Mouse (Mus musculus): Measurements from ENCODE around the gene Bglap.
"Not testable (repeated sequence)": the region's sequence is repeated elsewhere in the genome, so short reads cannot be mapped to it uniquely, and the experiment has no call there.

Bglap gene

DNA sequence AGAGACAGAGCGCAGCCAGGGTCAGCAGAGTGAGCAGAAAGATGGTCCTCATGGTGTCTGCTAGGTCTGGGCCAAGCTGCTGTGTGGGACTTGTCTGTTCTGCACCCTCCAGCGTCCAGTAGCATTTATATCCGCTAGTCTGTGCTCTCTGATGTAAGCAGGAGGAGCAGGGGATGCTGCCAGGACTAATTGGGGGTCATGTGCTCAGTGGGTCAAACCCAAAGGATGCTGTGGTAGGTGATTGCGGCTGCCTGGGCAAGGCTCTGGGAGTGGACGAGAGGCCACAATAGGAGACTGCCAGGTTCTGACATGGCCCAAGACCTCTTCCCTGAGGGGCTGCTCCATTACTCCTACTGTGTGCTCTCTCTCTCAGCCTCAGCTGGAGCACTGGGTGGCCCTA is at the start of gene Bglap:
TSS of gene Bglap (minus strand) at position 101 of the 400 bp plus-strand sequence.
- no peak for DNase-seq (ENCODE audit: low spot score)

- not testable (repeated sequence) for DNase-seq (ENCODE audit: low spot score)
Measured at GRCm38 (mm10) chr3:88428639-88429038, 44.4 kb upstream of the Bglap start.

GRCm38 (mm10) chr3:88427342-88427905 is 43.2 kb upstream of the Bglap start:
- DNase-seq (ENCODE audit: low spot score) = no peak

DNA sequence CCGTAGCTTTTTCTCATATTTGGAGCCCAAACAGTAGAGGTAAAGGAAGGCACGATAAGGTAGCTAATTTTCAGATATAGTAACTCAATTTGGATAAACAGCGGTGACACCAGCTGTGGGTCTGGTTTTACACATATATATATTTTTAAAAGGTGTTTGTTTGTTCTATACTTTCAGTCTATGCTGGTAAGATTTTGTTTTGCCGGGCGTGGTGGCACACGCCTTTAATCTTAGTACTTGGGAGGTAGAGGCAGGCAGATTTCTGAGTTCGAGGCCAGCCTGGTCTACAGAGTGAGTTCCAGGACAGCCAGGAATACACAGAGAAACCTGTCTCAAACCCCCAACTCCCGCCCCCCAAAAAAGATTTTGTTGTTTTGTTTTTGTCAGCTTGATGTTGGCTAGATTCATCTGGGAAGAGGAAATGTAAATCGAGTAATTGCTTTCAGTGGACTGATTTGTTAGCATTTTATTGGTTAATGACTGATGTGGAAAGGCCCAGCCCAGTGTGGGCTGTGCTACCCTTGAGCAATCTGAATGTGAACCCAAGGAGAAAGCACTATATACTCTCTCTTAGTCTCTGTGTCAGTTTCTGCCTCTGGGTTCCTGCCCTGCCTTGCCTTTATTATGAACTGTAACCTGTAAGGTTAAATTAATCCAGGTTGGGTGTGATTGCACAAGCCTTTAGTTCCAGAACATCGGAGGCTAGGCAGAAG is 41.6 kb upstream of the Bglap start:
- DNase-seq (ENCODE audit: low spot score) = no peak

DNA sequence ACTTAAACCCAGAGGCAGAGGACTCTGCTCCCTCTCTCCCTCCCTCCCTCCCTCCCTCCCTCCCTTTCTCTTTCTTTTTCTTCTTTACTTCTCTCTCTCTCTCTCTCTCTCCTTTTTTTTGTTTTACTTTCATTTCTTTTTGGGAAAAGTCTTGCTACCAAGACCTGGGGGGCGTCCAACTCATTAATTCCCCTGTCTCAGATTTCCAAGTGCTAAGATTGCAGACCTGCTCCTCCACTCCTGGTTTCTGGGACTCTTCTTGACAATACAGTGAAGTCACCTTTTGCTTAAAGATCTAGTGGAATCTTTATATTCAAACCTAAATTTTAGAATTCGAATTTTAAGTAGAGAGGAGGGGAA is 41.0 kb upstream of the Bglap start:
- no peak for DNase-seq (ENCODE audit: low spot score)

GRCm38 (mm10) chr3:88424605-88425329 is 40.5 kb upstream of the Bglap start, which contains the start of gene Slc25a44:
Gene Slc25a44 (minus strand): TSS chr3:88425139.
- peak; percentile 95 for DNase-seq (ENCODE audit: low spot score)

- DNase-seq (ENCODE audit: low spot score) = no peak
Measured at GRCm38 (mm10) chr3:88422020-88422720, 37.9 kb upstream of the Bglap start.

DNA sequence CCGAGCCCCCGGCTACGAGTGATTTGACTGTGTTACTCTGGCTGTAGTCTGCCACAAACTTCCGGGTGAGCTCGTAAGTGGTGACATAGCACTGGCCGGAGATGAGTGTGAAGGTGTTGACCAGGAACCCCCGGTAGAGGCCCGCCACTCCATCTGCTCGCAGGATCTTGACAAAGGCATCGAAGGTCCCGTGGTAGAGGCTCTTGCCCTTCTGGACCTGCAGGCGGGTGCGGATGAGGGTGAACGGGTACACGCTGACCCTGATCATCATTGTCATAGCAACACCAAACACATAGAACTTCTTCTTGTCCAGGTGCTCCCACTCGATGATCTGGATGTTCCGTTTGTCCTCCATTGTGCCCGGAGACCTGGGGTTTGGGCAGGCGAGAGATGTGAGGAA is 36.5 kb upstream of the Bglap start:
- no peak for DNase-seq (ENCODE audit: low spot score)

GRCm38 (mm10) chr3:88418016-88418415 is 33.8 kb upstream of the Bglap start:
- no peak for DNase-seq (ENCODE audit: low spot score)

GRCm38 (mm10) chr3:88415668-88416067 is 31.4 kb upstream of the Bglap start:
- no peak for DNase-seq (ENCODE audit: low spot score)

GRCm38 (mm10) chr3:88412636-88413035 is 28.4 kb upstream of the Bglap start:
- DNase-seq (ENCODE audit: low spot score) = no peak

GRCm38 (mm10) chr3:88411681-88412080 is 27.4 kb upstream of the Bglap start:
- no peak for DNase-seq (ENCODE audit: low spot score)

- DNase-seq (ENCODE audit: low spot score) = peak; percentile 24
Measured at GRCm38 (mm10) chr3:88410645-88411031, 26.4 kb upstream of the Bglap start.

DNA sequence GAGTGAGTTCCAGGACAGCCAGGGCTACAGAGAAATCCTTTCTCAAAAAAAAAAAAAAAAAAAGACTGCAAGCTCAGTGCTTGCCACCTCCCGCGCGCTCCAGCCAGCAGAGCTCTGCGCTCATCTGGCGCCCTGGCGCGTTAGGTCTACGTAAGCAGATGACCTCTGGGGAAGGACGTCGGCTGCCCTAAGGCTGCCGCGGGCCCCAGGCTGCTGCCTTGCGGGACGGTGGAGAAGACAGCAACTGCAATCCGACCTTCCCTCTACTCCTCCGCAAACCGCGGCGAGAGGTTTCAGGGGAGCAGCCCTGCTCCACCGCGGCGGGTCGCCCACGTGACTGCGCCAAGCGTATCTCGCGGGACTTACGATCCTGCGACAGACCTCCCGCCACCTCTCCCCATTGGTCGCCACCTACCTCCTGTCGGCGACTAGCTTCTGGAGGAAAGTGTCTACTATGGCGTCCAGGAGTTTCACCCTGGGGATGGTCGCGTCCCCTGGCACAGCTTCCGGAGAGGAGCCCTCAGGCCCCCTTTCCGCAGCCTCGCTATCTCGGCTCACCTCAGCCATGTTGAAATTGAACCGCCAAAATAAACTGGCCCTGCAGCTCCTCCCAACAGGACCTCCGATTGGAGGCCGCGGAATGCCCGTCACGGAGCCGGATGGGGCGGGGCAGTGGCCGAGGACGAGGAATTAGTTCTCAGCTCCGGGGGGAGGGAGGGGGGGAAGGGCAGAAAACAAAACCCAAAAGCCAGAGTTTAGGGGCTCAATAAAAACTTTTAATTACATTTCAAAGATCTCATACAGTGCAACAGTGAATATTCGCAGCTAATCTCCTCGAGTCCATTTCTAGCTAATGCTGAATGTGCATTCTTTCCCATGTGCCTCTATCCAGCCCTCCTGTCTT is 25.7 kb upstream of the Bglap start, which contains the start of gene Pmf1:
TSS of gene Pmf1 (minus strand) at position 591 of the 904 bp plus-strand sequence.
- peak; percentile 95 for DNase-seq (ENCODE audit: low spot score)

- no peak for DNase-seq (ENCODE audit: low spot score)
Measured at GRCm38 (mm10) chr3:88408953-88409352, 24.7 kb upstream of the Bglap start.

DNA sequence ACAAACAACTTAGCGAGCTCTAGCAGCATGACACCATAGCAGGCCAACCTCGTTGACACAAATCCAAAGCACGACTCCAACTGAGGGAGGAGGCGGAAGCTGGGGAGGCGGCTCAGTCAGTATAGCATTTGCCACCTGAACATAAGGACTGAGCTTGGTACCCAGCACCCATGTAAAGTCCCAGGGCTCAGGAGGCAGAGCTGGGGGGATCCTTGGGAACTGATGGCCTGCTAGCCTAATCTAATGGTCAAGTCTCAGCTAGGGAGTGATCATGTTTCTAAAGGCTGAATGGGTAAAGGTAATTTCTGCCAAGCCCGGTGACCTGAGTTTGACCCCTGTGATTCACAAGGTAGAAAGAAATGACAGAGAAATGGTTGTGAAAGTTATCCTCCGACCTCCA is 23.3 kb upstream of the Bglap start:
- DNase-seq (ENCODE audit: low spot score) = no peak

DNA sequence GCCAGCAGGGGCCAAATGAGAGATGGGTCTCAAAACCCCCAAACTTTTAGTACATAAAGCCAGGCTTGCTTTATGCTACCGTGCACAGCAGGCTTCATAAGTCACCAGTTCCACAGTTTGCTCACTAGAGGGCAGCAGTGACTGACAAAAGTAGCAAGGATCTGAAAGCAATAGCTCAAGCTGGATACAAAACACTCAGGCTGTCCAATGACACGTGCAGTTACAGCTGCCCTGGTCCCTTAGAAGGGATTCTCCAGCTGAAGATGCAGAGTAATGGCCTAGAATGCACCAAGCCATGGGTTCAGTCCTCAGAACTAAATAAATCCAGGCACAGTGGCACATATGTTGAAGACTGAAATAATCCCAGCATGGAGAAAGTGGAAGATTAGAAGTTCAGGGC is 22.8 kb upstream of the Bglap start:
- peak; percentile 55 for DNase-seq (ENCODE audit: low spot score)

DNA sequence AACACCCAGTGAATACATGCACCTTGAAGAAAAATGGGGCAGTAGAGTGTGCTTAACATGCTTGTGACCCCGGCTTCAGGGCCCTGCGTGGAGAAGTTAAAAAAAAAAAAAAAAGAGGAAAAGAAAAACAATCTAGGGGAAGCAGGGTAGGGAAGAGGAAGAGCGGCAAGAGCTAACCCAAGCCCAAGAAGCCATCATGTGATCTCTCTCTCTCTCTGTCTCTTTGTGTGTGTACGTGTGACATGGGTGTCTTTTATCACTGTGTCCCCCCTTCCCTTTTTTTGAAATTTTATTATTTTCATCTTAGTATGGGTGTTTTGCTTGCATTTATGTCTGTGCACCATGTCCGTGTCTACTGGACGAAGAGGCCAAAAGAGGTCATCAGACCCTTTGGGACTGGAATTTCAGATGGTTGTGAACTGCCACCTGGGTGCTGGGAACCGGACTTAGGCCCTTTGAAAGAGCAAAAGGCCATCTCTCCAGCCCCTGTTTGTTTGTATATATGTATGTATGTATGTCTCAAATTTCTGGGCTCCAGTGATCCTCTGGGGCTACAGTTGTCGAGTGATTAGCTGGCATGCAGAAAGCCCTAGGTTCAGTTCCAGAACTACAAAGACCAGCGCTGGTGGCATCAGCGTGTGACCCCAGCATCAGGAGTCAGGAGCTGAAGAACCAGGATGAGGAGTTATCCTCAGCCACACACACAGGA is 19.4 kb upstream of the Bglap start:
- DNase-seq (ENCODE audit: low spot score) = no peak

GRCm38 (mm10) chr3:88398666-88399065 is 14.4 kb upstream of the Bglap start:
- DNase-seq (ENCODE audit: low spot score) = no peak

DNA sequence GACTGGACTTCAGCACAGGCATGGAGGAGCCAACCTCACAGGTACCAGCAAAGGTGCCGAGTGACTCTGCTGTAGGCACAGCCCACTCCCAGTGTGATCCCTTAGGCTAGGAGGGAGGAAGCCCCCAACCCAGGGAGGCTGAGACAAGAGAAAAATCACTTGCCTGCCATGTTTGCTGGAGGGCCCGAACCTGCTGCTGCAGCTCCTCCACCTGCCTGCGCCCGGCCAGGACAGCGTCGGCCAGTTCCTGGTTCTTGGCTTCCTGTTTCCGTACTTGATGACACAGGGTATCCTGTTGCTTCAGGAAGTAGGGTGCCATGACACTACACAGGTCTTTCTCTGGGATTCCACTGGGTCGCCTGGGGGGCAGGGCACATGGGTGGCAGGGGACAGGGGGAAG is 11.5 kb upstream of the Bglap start:
- no peak for DNase-seq (ENCODE audit: low spot score)

GRCm38 (mm10) chr3:88395288-88395687 is 11.0 kb upstream of the Bglap start:
- no peak for DNase-seq (ENCODE audit: low spot score)
